Mouse (Mus musculus) yolk sac, embryonic 10.5 days (tissue): Measurements from ENCODE around the gene Ttc17.

Source experiments
- DNase-seq: peaks from one replicate; pipeline ENCODE4 v3.0.0-alpha.2; 2017; ENCODE audit warnings: low spot score

Gene Ttc17

GRCm38 (mm10) chr2:94289659-94290058 lies 116.8 kb downstream of the Ttc17 start:
- DNase-seq, result no peak

- DNase-seq, result peak; percentile 21
Observed at GRCm38 (mm10) chr2:94289169-94289568, 117.3 kb downstream of the Ttc17 start.

GRCm38 (mm10) chr2:94288086-94288485 lies 118.4 kb downstream of the Ttc17 start:
- DNase-seq, result no peak

GRCm38 (mm10) chr2:94287435-94287834 lies 119.1 kb downstream of the Ttc17 start:
- DNase-seq, result no peak

GRCm38 (mm10) chr2:94283526-94283925 lies 123.0 kb downstream of the Ttc17 start:
- no peak for DNase-seq

- DNase-seq, result no peak
Observed at GRCm38 (mm10) chr2:94279596-94279995, 126.9 kb downstream of the Ttc17 start.

GRCm38 (mm10) chr2:94276103-94276502 lies 130.4 kb downstream of the Ttc17 start:
- no peak for DNase-seq

GRCm38 (mm10) chr2:94275658-94276057 lies 130.8 kb downstream of the Ttc17 start:
- DNase-seq, result no peak

- DNase-seq, result peak; percentile 58
Observed at GRCm38 (mm10) chr2:94273154-94274021, 133.1 kb downstream of the Ttc17 start.

- DNase-seq, result no peak
Observed at GRCm38 (mm10) chr2:94271176-94271575, 135.3 kb downstream of the Ttc17 start.

GRCm38 (mm10) chr2:94268835-94269234 lies 137.7 kb downstream of the Ttc17 start:
- DNase-seq, result no peak

- no peak for DNase-seq
Observed at GRCm38 (mm10) chr2:94267213-94267850, 139.2 kb downstream of the Ttc17 start.

- no peak for DNase-seq
Observed at GRCm38 (mm10) chr2:94266381-94267160, 139.9 kb downstream of the Ttc17 start.

- DNase-seq, result no peak
Observed at GRCm38 (mm10) chr2:94265221-94266191, 141.0 kb downstream of the Ttc17 start.

- no peak for DNase-seq
Observed at GRCm38 (mm10) chr2:94264631-94265098, 141.8 kb downstream of the Ttc17 start.

- no peak for DNase-seq
Observed at GRCm38 (mm10) chr2:94264006-94264405, 142.5 kb downstream of the Ttc17 start.

GRCm38 (mm10) chr2:94263530-94263937 lies 143.0 kb downstream of the Ttc17 start:
- no peak for DNase-seq

- no peak for DNase-seq
Observed at GRCm38 (mm10) chr2:94262917-94263529, 143.5 kb downstream of the Ttc17 start.

- no peak for DNase-seq
Observed at GRCm38 (mm10) chr2:94254102-94254501, 152.4 kb downstream of the Ttc17 start.
